Mouse (Mus musculus): ENCODE data around the gene Rpl36al.

GRCm38 (mm10) chr12:69198164-69198535 is 14.3 kb upstream of the Rpl36al start, which contains the start of gene Dnaaf2:
- no peak for TF ChIP-seq CTCF (IDR thresholded peaks at IDR 0.05; ENCODE audit: insufficient read depth, low read depth, low read length)
- TF ChIP-seq POLR2A (IDR thresholded peaks at IDR 0.05; ENCODE audit: insufficient read depth, low read depth, low read length), result no peak

Measured in olfactory bulb, adult 2 months (tissue).